Mouse (Mus musculus) hindbrain, embryonic 11.5 days (tissue): ENCODE measurements around the gene Kcnj8. TPM values are rescaled to one million over a fixed set of nuclear protein-coding genes. Genes with fewer than 3 reads are reported as not detected.
A peak's percentile ranks its signal among the peaks of the same experiment; 100 is the strongest.
"Not testable (repeated sequence)": the region's sequence is repeated elsewhere in the genome, so short reads cannot be mapped to it uniquely, and the experiment has no call there.

Experiments
- ATAC-seq: fragments of 200-750 bp; cut with Nextera tagmentation; 2 replicates; pipeline ENCODE4 v1.8.0; 2017; ENCODE audit warnings: mild to moderate bottlenecking, moderate TSS enrichment, moderate library complexity; ENCODE audit not compliant: low FRiP score
- DNase-seq: peaks from one replicate; pipeline ENCODE4 v3.0.0-alpha.2; 2015; ENCODE audit warnings: low spot score
- H3K27ac ChIP-seq: fragments of 300-500 bp; sonication (generic); 2 replicates; pipeline ENCODE4 v1.5.1; 2014; ENCODE audit warnings: mild to moderate bottlenecking, low read depth, low read length
- H3K27me3 ChIP-seq: fragments of 300-500 bp; sonication (generic); 2 replicates; pipeline ENCODE4 v1.6.1; 2014; ENCODE audit warnings: mild to moderate bottlenecking, low read length, moderate library complexity, mixed read lengths; ENCODE audit not compliant: control insufficient read depth, insufficient read depth
- H3K36me3 ChIP-seq: fragments of 300-500 bp; sonication (generic); 2 replicates; pipeline ENCODE4 v1.6.1; 2014; ENCODE audit warnings: mild to moderate bottlenecking, low read length, moderate library complexity, mixed read lengths; ENCODE audit not compliant: control insufficient read depth, insufficient read depth
- H3K4me1 ChIP-seq: fragments of 300-500 bp; sonication (generic); replicated peaks from 2 replicates; pipeline ENCODE4 v1.6.1; 2014; ENCODE audit warnings: low read length, mixed read lengths; ENCODE audit not compliant: control insufficient read depth, insufficient read depth
- H3K4me2 ChIP-seq: fragments of 300-500 bp; sonication (generic); replicated peaks from 2 replicates; pipeline ENCODE4 v1.6.1; 2014; ENCODE audit warnings: mild to moderate bottlenecking, low read depth, low read length
- H3K4me3 ChIP-seq: fragments of 300-500 bp; sonication (generic); 2 replicates; pipeline ENCODE4 v1.5.1; 2014; ENCODE audit warnings: low read depth, low read length
- H3K9ac ChIP-seq: fragments of 300-500 bp; sonication (generic); 2 replicates; pipeline ENCODE4 v1.6.1; 2014; ENCODE audit warnings: low read depth, low read length
- H3K9me3 ChIP-seq: fragments of 300-500 bp; sonication (generic); 2 replicates; pipeline ENCODE4 v1.6.1; 2016; ENCODE audit warnings: low read length; ENCODE audit not compliant: control insufficient read depth
- WGBS: fragments of 180-500 bp; shearing (Covaris S2); extraction: QIAGEN DNeasy Blood & Tissue Kit; methylation state at CpG from one replicate; pipeline ENCODE4 v1.1.7; 2014; 5-methylcytosine and 5-hydroxymethylcytosine counted together
- polyA plus RNA-seq: library from polyadenylated mRNA; unstranded; fragments of >200 nt; fragmentation: Nextera tagmentation; extraction: Ambion mirVana; gene quantifications from 2 replicates; pipeline ENCODE4 v1.2.1, GENCODE M21; 2014

The Kcnj8 gene
- polyA plus RNA-seq, 1 experiment from 2014 or later, result 4.8 TPM

DNA sequence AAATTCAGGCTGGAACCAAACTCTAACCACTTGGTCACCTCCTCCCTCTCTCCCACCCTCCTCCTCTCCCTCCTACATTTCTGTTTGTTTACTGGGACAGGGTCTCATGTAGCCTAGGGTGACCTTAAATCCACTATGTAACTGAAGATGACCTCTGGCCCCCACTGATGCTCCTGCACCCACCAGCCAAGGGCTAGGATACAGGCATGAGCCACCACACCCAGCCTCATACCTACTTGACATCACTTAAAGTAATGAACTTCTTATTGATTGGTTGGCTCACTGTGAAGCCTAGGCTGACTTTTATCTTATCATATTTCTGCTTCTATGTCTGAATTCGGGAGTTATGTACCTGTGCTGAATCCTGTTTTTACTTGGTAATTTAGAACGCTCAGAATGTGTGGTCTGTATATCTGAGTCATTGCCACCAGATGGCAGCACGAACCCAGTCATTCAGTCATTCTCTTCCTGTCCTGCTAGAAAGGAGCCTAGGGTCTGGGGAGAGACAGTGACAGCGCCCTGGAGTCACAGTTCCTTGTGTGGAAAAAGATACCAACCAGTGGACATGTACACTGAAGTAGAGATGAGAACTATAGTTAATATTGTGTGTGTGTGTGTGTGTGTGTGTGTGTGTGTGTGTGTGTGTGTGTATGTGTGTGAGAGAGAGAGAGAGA is 46.6 kb downstream of the Kcnj8 start:
- no peaks in the 10 kb centered on the region for H3K27me3 ChIP-seq
- ATAC-seq (peak; percentile 77), DNase-seq (peak; percentile 82)
- H3K27ac ChIP-seq, result no peak overlapping the region
- H3K36me3 ChIP-seq, result no peaks in the 10 kb centered on the region
- no peaks in the 10 kb centered on the region for H3K9me3 ChIP-seq
- H3K9ac ChIP-seq, result no peak overlapping the region
- 14% methylated on average over 4 of the region's 4 CpGs for WGBS
- H3K4me3 ChIP-seq, result no peak overlapping the region
- H3K4me1 ChIP-seq, result no peaks in the 10 kb centered on the region
- no peak overlapping the region for H3K4me2 ChIP-seq

DNA sequence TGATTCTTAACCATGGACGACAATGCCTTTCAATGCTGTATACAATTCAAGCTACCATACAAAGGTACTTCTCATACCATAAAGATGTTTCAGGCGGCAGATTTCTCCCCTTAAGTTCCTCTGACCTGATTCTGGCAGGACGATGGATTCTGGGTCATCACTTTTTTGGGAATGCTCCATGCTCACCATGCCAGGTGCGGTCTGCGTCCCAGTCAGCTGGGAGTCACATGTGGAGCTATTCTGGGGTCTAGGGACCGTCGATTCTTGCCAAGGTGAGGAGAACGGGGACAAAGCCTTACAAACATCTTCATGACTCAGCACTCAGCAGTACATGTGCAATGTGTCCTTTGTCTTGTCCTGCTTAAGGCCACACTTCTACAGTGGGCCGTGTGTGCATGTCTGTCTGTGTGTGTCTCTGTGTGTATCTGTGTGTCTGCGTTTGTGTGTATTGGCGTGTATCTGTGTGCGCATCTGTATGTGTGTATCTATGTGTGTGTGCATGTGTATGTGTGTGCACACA is 49.8 kb downstream of the Kcnj8 start:
- 87% methylated on average over 12 of the region's 12 CpGs for WGBS

DNA sequence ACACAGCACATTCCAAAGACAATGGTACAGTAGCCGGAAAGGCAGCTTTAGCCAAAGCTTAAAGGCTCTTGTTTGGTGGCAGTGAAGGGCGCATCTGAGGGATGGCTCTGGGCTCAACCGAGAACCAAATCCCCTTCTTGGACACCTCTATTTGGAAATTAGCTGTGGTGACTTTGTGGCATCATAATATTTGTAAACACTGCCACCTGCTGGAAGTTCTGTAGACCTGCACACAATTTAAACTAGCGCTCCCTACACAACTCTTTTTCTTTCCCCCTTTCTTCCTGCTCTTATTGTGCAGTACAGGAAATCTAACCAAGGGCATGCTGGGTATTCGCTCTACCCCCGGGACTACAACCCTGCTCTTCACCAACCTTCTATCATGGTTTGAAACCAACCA is 52.3 kb downstream of the Kcnj8 start:
- DNase-seq (peak; percentile 73), ATAC-seq (peak; percentile 56; the same call in 1 of the 2 replicates)
- H3K4me2 ChIP-seq, result no peak overlapping the region
- no peak overlapping the region for H3K9ac ChIP-seq
- no peaks in the 10 kb centered on the region for H3K27me3 ChIP-seq
- no peak overlapping the region for H3K4me3 ChIP-seq
- no peaks in the 10 kb centered on the region for H3K4me1 ChIP-seq
- WGBS, result 15% methylated on average over 6 of the region's 6 CpGs
- H3K9me3 ChIP-seq, result no peaks in the 10 kb centered on the region
- no peaks in the 10 kb centered on the region for H3K36me3 ChIP-seq
- no peak overlapping the region for H3K27ac ChIP-seq

More for the DNA sequence above, 49.8 kb downstream of the Kcnj8 start:
- H3K27ac ChIP-seq, result no peak overlapping the region
- no peaks in the 10 kb centered on the region for H3K9me3 ChIP-seq
- no peaks in the 10 kb centered on the region for H3K36me3 ChIP-seq
- DNase-seq (no peak), ATAC-seq (no peak)
- H3K27me3 ChIP-seq, result no peaks in the 10 kb centered on the region
- no peak overlapping the region for H3K4me2 ChIP-seq
- no peaks in the 10 kb centered on the region for H3K4me1 ChIP-seq
- H3K9ac ChIP-seq, result no peak overlapping the region
- H3K4me3 ChIP-seq, result no peak overlapping the region

DNA sequence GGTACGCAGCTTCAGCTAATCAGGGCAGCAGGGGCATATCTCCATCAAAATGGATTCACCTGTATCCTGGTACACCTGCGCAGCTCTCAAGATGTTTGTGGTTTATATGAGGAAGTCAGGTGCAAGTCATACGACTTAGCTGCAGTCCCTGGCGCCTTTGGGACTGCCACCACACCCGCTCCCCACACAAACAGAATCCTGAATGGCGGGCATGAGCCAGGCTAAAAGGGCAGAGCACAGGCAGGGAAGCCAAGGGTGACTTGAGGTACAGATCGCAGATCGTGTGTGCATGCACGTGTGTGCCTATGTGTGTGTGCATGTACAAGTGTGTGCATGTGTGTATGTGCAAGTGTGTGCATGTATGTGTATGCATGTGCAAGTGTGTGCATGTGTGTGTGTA is 56.0 kb downstream of the Kcnj8 start:
- H3K9ac ChIP-seq, H3K9me3 ChIP-seq, H3K4me1 ChIP-seq, H3K27ac ChIP-seq, H3K4me3 ChIP-seq, ATAC-seq, H3K36me3 ChIP-seq, DNase-seq, H3K27me3 ChIP-seq, H3K4me2 ChIP-seq: not testable (repeated sequence)
- WGBS, result 78% methylated on average over 8 of the region's 9 CpGs

DNA sequence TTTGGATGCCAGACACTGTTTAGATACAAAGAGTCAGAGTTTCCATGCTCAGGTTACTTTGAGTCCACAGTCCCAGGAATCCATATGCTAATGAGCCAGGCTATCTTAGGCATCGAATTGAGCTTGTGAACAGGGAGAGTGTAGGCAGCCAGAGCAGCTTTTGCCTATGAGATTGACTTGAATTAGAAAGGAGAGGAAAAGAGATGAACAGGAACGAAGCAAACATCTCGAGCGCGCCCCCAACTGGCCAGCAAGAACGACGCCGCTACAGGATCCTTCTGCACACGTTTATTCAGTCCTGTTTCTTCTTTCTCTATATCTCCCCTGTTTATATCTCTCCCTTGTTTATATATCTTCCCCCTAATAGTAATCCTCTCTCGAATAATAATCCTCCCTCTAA is 56.5 kb downstream of the Kcnj8 start:
- DNase-seq (peak; percentile 63), ATAC-seq (0 out of 2 replicates have a peak, but pooled peaks have one; percentile 13)
- no peak overlapping the region for H3K4me3 ChIP-seq
- H3K9me3 ChIP-seq, result no peaks in the 10 kb centered on the region
- H3K36me3 ChIP-seq, result no peaks in the 10 kb centered on the region
- H3K9ac ChIP-seq, result no peak overlapping the region
- H3K4me1 ChIP-seq, result no peaks in the 10 kb centered on the region
- H3K27ac ChIP-seq, result no peak overlapping the region
- no peak overlapping the region for H3K4me2 ChIP-seq
- peaks cover 4% of the 10 kb centered on the region; the same call in 1 of the 2 replicates for H3K27me3 ChIP-seq
- 4% methylated on average over 10 of the region's 10 CpGs for WGBS

Other genes with a start within 250 kb of the Kcnj8 start
- gene Slco1a5, start 248.6 kb downstream of the Kcnj8 start, polyA plus RNA-seq, result 0.65 and 0.80 TPM in 2 replicates
- gene Pyroxd1, start 226.0 kb downstream of the Kcnj8 start, polyA plus RNA-seq, result 21.2 and 25.9 TPM in 2 replicates
- 34.9 and 41.3 TPM in 2 replicates for gene Recql, start 184.5 kb downstream of the Kcnj8 start, polyA plus RNA-seq
- 117 and 122 TPM in 2 replicates for gene Golt1b, start 184.4 kb downstream of the Kcnj8 start, polyA plus RNA-seq
- 5.7 and 6.3 TPM in 2 replicates for gene Spx, start 158.2 kb downstream of the Kcnj8 start, polyA plus RNA-seq
- gene Gys2, start 98.5 kb downstream of the Kcnj8 start, polyA plus RNA-seq, result 0.46 TPM in 1 of 2 replicates, not detected in the other
- gene Ldhb, start 63.7 kb downstream of the Kcnj8 start, polyA plus RNA-seq, result 388 and 406 TPM in 2 replicates
- gene Abcc9, start 130.7 kb upstream of the Kcnj8 start, polyA plus RNA-seq, result 2.1 and 3.4 TPM in 2 replicates
- 137 and 139 TPM in 2 replicates for gene Cmas, start 185.1 kb upstream of the Kcnj8 start, polyA plus RNA-seq
- 0.08 TPM in 1 of 2 replicates, not detected in the other for gene Sult6b2, start 232.9 kb upstream of the Kcnj8 start, polyA plus RNA-seq